Mouse (Mus musculus) midbrain, postnatal 0 days (tissue): Measurements from ENCODE around the gene Blm. TPM values are rescaled to one million over a fixed set of nuclear protein-coding genes. Genes with fewer than 3 reads are reported as not detected.

Source experiments
- ATAC-seq: fragments of 200-750 bp; cut with Nextera tagmentation; 2 replicates; pipeline ENCODE4 v1.8.0; 2017; ENCODE audit warnings: moderate number of reproducible peaks, mild to moderate bottlenecking, moderate TSS enrichment, moderate library complexity; ENCODE audit not compliant: low FRiP score
- DNase-seq: peaks from one replicate; pipeline ENCODE4 v3.0.0-alpha.2; 2015; ENCODE audit warnings: low spot score
- H3K27ac ChIP-seq: fragments of 300-500 bp; sonication (generic); 2 replicates; pipeline ENCODE4 v1.5.1; 2014; ENCODE audit warnings: low read depth, mild to moderate bottlenecking, low read length, mixed read lengths
- H3K27me3 ChIP-seq: fragments of 300-500 bp; sonication (generic); 2 replicates; pipeline ENCODE4 v1.6.1; 2014; ENCODE audit warnings: low read length, control low read depth, mixed read lengths; ENCODE audit not compliant: insufficient read depth
- H3K36me3 ChIP-seq: fragments of 300-500 bp; sonication (generic); 2 replicates; pipeline ENCODE4 v1.6.1; 2014; ENCODE audit warnings: low read length, control low read depth, mixed read lengths; ENCODE audit not compliant: insufficient read depth
- H3K4me1 ChIP-seq: fragments of 300-500 bp; sonication (generic); 2 replicates; pipeline ENCODE4 v1.6.1; 2014; ENCODE audit warnings: mild to moderate bottlenecking, control low read depth, antibody characterized with exemption, low read length, mixed read lengths; ENCODE audit not compliant: insufficient read depth
- H3K4me2 ChIP-seq: fragments of 300-500 bp; sonication (generic); 2 replicates; pipeline ENCODE4 v1.6.1; 2014; ENCODE audit warnings: low read depth, mild to moderate bottlenecking, low read length, mixed read lengths; ENCODE audit not compliant: poor library complexity, severe bottlenecking
- H3K4me3 ChIP-seq: fragments of 300-500 bp; sonication (generic); 2 replicates; pipeline ENCODE4 v1.5.1; 2014; ENCODE audit warnings: low read depth, mild to moderate bottlenecking, low read length, moderate library complexity
- H3K9ac ChIP-seq: fragments of 300-500 bp; sonication (generic); replicated peaks from 2 replicates; pipeline ENCODE4 v1.6.1; 2014; ENCODE audit warnings: mild to moderate bottlenecking, low read length, moderate library complexity, mixed read lengths; ENCODE audit not compliant: poor library complexity, severe bottlenecking
- H3K9me3 ChIP-seq: fragments of 300-500 bp; sonication (generic); 2 replicates; pipeline ENCODE4 v1.6.1; 2016; ENCODE audit warnings: low read length, control low read depth
- CTCF ChIP-seq: IDR thresholded peaks from 2 replicates; pipeline ENCODE4 v1.5.1; 2016; ENCODE audit warnings: antibody characterized with exemption, mild to moderate bottlenecking
- WGBS: fragments of 180-500 bp; shearing (Covaris S2); extraction: QIAGEN DNeasy Blood & Tissue Kit; methylation state at CpG from one replicate; pipeline ENCODE4 v1.1.7; 2014; 5-methylcytosine and 5-hydroxymethylcytosine counted together
- polyA plus RNA-seq: library from polyadenylated mRNA; unstranded; fragments of >200 nt; fragmentation: Nextera tagmentation; extraction: Ambion mirVana; gene quantifications from 2 replicates; pipeline ENCODE4 v1.2.1, GENCODE M21; 2015
- total RNA-seq: library from RNA; depleted of rRNA; stranded (reverse); fragments of >200 nt; gene quantifications from 2 replicates; pipeline ENCODE4 v1.2.3, GENCODE M21; 2014

Blm gene
- total and polyA plus RNA-seq, 2 experiments from 2014 or later: 5.0 to 8.4 TPM

GRCm38 (mm10) chr7:80457831-80458343 lies 77.0 kb downstream of the Blm start:
- DNase-seq (peak; percentile 39), ATAC-seq (no peak)
- H3K27ac ChIP-seq: no peak overlapping the region
- H3K4me1 ChIP-seq: no peaks in the 10 kb centered on the region
- H3K27me3 ChIP-seq: no peaks in the 10 kb centered on the region
- no peak for TF ChIP-seq CTCF
- no peak overlapping the region for H3K4me2 ChIP-seq
- H3K9me3 ChIP-seq: no peaks in the 10 kb centered on the region
- H3K4me3 ChIP-seq: no peak overlapping the region
- 63% methylated on average over 3 of the region's 3 CpGs for WGBS
- H3K9ac ChIP-seq: no peak overlapping the region
- H3K36me3 ChIP-seq: no peaks in the 10 kb centered on the region; the same call in 1 of the 2 replicates

GRCm38 (mm10) chr7:80457241-80457640 lies 77.7 kb downstream of the Blm start:
- Histone ChIP-seq H3K9ac (no peak overlapping the region), H3K27me3 (no peaks in the 10 kb centered on the region), H3K4me2 (no peak overlapping the region), H3K9me3 (no peaks in the 10 kb centered on the region), H3K36me3 (peaks cover under 1% of the 10 kb centered on the region), H3K4me1 (no peaks in the 10 kb centered on the region), H3K27ac (no peak overlapping the region), H3K4me3 (no peak overlapping the region)
- 85% methylated on average over 6 of the region's 6 CpGs for WGBS
- ATAC-seq (no peak), DNase-seq (no peak)
- TF ChIP-seq CTCF: no peak

GRCm38 (mm10) chr7:80456327-80456726 lies 78.6 kb downstream of the Blm start:
- 84% methylated on average over 6 of the region's 6 CpGs for WGBS

GRCm38 (mm10) chr7:80455505-80456160 lies 79.3 kb downstream of the Blm start:
- H3K36me3 ChIP-seq: peaks cover 4% of the 10 kb centered on the region
- DNase-seq (no peak), ATAC-seq (no peak)
- no peaks in the 10 kb centered on the region for H3K27me3 ChIP-seq
- no peak overlapping the region for H3K27ac ChIP-seq
- TF ChIP-seq CTCF: no peak
- H3K9me3 ChIP-seq: no peaks in the 10 kb centered on the region
- H3K4me1 ChIP-seq: no peaks in the 10 kb centered on the region
- 83% methylated on average over 4 of the region's 4 CpGs for WGBS
- H3K4me2 ChIP-seq: no peak overlapping the region
- no peak overlapping the region for H3K9ac ChIP-seq
- H3K4me3 ChIP-seq: no peak overlapping the region

More at GRCm38 (mm10) chr7:80456327-80456726, 78.6 kb downstream of the Blm start:
- Histone ChIP-seq H3K4me3 (no peak overlapping the region), H3K9ac (no peak overlapping the region), H3K27me3 (no peaks in the 10 kb centered on the region), H3K4me1 (no peaks in the 10 kb centered on the region), H3K36me3 (peaks cover 4% of the 10 kb centered on the region), H3K9me3 (no peaks in the 10 kb centered on the region), H3K4me2 (no peak overlapping the region), H3K27ac (no peak overlapping the region)
- no peak for TF ChIP-seq CTCF
- ATAC-seq: no peak
- DNase-seq: no peak

GRCm38 (mm10) chr7:80454786-80455185 lies 80.1 kb downstream of the Blm start:
- no peak for ATAC-seq
- WGBS: 92% methylated on average over 2 of the region's 2 CpGs
- H3K36me3 ChIP-seq: peaks cover 4% of the 10 kb centered on the region
- no peak overlapping the region for H3K9ac ChIP-seq
- H3K27ac ChIP-seq: no peak overlapping the region
- TF ChIP-seq CTCF: no peak
- no peak for DNase-seq
- H3K9me3 ChIP-seq: no peaks in the 10 kb centered on the region
- no peak overlapping the region for H3K4me3 ChIP-seq
- H3K4me1 ChIP-seq: no peaks in the 10 kb centered on the region
- no peaks in the 10 kb centered on the region for H3K27me3 ChIP-seq
- H3K4me2 ChIP-seq: no peak overlapping the region

- ATAC-seq (no peak), DNase-seq (no peak)
- H3K4me3 ChIP-seq: no peak overlapping the region
- no peaks in the 10 kb centered on the region for H3K9me3 ChIP-seq
- TF ChIP-seq CTCF: no peak
- H3K36me3 ChIP-seq: peaks cover 4% of the 10 kb centered on the region
- no peak overlapping the region for H3K27ac ChIP-seq
- no peak overlapping the region for H3K4me2 ChIP-seq
- H3K9ac ChIP-seq: no peak overlapping the region
- 91% methylated on average over 5 of the region's 5 CpGs for WGBS
- H3K4me1 ChIP-seq: no peaks in the 10 kb centered on the region
- H3K27me3 ChIP-seq: no peaks in the 10 kb centered on the region
These were observed 80.9 kb downstream of the Blm start for GRCm38 (mm10) chr7:80453997-80454396.
